Mouse (Mus musculus) 3T3-L1 (cell line): ENCODE measurements at regions not wholly inside any gene's neighbourhood (a gene's known extent, or its start where the extent isn't known, plus 50 kb on each side); places are given as distances from the start of the nearest gene placed in this dataset.
A peak's percentile ranks its signal among the peaks of the same experiment; 100 is the strongest.

Experiments
- DNase-seq: peaks from one replicate; pipeline ENCODE4 v3.0.0-alpha.2; 2015; ENCODE audit warnings: low read depth, low spot score

DNA sequence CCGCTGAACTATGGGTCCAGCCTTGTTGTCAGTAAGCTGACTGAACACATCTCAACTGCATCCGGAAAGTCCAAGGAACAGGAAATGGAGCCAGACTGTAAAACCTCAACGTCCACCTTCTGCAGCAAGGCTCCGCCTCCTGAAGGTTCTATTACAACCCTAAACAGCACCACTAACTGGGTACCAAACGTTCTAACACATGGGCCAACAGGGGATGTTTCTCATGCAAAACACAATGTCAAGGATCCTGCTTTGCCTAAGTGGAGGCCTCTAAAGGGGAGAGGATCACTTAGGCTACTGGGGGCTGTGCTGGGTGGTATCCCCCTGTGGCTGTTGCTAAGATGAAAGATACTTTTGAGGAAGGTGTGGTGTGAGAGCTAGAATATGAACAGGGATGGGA is 51.0 kb upstream of the Stt3b start:
- no peak for DNase-seq

DNA sequence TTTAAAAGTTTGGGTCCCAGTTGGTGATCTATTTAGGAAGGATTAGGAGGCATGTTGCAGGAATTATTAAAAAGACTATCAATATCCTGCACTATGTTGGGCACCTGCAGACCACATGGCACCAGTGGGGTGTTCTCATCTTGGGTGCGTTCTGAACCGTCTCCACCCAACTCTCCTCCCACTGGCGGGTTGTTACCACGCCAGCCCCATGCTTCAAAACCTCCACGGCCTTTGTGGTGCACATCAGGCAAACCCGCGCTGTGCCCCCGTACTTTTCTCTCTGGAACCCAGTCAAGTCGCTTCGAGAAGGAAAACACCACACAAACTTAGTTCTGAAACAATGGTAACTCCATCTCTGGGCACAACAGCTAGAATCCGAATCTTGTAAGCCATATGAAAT is 51.7 kb upstream of the Stt3b start:
- DNase-seq: no peak

DNA sequence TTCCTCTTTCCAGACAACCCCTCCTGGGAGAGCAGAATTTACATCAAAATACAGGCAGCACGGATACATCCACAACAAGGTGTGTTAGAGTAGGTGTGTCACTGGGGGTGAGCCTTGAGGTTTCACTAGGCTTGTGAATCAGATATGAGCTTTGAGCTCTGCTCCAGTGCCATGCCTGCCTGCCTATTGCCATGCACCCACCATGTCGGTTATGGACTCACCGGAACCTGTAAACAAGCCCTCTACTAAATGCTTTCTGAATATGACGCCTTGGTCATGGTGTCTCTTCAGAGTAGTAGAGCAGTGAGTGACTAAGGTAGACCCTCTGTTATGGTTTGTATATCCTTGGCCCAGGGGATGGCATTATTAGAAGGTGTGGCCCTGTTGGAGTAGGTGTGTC is 52.3 kb upstream of the Stt3b start:
- no peak for DNase-seq

DNA sequence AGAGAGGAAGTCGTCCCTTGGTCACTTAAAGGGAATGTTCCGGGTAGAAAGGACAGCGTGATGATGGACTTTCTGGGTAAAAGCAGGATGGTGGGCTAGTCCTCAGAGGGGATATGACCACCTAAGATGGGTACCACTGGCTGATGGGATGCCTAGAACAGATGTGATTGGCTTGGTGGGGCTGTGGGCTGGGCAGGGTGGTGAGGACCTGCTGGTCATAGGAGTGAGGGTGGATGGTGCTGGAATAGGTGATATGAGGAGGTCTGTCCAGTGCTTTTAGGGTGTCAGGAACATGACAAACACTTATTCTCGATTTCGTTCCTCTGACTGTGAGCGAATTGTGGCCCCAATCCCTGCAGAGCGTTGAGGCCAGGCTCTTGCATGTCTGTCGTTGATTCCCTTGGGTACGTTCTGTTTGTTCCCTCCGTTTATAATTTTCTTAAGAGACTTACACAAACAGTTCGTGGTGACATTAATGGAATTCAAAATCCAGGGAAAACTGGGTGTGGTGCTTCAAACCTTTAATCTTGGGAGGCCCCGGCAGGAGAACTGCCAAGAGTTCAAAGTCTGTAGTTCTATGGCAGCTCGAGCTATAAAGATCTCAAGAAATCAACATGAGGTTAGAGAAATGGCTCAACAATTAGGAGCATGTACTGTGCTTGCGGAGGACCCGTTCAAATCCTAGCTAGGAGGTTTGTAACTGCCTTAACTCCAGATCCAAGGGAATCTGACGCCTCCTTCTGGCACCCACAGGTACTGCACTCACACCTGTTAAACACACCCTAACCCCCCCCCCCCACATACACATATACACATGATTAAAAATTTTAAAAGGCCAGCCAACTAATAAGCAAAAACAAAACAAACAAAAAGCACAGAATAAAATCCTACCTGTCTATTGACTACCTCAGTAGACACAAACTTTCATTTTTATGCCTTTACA is 55.0 kb upstream of the Stt3b start:
- no peak for DNase-seq

DNA sequence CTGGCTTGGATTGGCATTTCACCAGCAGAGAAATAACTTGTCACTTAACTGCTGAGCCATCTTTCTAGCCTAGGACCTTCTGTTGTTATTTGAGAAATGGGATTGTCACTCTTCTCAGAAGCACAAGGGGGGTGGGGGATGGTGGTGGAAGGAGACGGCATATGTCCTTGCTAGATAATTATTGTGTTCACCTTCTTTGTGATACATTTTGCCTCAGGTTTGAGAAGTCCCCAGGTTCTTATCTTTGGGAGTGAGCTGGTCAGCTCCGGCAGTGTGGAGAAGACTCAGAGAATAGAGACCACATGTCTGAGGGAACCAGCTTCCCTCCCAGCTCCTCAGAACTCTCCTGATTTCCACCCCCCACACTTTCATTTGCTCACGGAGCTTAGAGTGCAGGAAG is 57.6 kb upstream of the Stt3b start:
- DNase-seq: no peak

DNA sequence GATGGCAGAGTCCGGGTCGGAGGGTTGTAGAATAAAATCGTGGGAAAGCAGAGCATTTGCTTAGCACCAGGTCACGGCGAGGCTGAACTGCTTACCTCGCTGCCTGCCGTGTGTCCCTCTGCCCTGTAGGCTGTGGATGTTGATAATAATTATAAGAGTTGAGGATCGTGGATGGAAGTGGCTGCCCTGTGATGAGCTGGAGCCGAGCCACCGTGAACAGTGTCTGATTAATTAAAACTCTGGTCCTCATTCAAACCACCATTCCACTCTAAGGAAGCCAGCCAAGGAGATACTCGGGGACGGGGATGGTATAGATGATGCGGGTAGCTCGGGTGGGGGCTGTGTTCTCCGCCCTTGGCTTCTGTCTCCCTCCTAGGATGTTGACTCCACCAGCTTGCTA is 70.1 kb upstream of the Stt3b start:
- DNase-seq: no peak

DNA sequence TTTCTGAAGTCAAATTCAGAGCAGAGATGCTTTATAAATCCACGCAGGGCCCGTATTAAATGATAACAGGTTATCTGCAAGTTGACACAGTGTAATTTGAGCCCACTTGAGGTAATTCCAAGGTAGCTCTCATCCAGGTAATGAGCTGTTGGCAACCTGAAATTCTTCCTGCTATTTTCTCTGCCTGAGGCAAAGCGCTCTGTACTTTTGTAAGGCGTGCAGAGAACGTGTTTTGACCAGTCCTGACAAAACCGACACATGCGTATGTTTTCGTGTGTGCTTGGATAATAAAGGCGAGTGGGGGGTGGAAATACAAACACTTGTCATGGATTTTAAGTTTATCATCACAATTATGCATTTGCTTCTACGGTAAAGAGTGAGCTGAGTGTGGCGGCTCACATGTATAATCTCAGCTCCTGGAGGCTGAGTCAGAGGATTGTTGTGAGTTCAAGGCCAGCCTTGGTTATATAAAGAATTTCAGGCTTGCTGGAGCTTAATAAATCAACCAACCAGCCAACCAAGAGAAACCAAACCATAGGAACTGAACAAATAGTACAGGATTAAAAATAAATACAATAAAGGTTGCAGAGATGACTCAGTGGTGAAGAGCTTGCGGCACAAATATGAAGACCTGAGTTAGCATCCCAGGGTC is 72.7 kb upstream of the Stt3b start:
- no peak for DNase-seq

DNA sequence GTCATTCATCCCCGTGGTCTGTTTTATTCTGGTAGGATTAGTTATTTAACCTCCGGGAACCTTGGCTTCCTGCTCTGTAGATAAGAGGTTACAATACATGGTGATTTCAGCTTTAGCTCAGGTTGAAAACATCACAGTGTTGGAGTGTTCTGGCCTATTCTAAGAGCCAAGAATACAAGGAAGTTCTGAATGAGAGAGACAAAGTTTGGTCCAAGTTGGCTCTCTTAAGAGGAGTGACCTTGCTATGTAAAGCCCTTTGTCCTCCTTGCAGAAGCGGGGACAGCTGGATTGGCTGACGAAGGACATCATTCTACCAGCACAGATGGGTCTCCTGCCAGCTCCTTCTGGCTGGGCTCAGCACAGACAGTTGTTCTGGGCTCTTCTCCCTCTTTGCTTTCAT is 73.7 kb upstream of the Stt3b start:
- no peak for DNase-seq

DNA sequence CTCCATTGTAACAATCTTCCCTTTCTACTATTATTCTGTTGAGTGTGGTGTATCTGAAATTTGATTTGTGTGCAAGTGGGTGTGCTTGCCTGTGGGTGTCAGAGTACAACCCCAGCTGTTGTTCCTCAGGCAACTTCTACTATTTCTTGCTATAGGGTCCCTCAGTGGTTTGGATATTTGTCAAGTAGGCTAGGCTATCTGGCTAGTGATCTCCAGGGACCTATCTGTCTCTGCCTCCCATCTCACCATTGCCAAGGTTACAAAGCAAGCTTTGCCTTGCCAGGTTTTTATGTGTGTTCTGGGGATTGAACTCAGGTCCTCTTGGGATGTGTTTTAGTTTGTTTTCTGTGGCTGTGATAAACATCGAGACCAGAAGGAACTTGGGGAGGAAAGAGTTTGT is 74.1 kb upstream of the Stt3b start:
- DNase-seq: no peak

DNA sequence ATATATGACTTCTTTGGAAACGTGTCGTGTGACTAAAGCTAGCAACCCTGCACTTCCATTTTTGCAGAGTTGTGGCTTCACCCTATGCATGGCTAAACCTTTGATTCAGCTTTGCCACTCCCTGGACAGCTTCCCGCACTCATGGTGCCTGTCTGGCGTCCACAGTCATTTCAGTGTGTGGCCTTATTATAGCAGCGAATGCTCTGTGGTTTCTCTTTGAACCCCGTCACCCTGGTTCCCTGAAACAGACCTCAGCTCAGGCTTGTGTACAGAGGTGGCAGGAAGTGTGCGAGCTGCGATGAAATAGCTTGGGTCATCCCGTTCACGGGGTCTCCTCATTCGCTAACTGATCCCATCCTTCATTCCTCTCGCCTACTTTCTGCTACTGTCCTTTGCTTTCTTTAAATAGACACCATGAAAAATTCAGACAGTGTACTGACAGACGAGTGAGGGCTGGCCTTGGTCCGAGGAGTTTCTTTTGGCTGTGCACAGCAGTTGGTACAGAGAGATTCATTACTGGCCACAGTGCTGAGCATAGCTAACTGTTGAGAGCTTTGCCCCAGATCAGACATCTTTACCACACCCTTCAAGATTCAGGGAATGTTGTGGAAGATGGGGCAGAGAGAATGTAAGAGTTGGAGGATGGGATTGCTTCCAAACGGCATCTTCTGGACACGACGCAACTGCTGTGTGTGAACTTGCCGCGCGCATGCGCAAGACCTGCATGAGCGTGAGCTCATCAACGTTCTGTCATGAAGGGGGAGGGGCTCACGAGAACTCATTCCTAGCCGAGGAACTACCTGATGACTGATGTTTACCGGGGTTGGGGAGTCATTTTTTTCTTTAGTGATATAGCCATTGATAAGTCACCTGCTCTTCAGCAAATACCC is 77.5 kb upstream of the Stt3b start:
- no peak for DNase-seq

DNA sequence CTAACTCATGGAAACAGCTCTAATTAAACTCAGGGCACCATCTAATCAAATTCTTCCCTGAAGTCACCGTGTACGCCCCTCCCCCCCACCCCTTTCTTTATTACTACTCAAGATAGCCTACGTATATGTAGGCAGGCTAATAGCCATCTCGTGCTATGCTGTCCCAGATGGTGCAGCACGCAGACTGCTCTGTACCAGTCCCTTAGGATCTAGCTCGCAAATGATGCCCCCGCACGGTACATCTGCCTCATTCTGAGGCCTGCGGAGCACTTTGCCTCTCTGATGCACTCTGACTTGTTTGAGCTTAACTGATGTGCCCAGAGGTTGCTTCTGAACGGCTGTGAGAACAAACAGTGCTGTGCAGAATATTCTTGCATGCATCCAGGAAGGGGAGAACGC is 78.1 kb upstream of the Stt3b start:
- no peak for DNase-seq

DNA sequence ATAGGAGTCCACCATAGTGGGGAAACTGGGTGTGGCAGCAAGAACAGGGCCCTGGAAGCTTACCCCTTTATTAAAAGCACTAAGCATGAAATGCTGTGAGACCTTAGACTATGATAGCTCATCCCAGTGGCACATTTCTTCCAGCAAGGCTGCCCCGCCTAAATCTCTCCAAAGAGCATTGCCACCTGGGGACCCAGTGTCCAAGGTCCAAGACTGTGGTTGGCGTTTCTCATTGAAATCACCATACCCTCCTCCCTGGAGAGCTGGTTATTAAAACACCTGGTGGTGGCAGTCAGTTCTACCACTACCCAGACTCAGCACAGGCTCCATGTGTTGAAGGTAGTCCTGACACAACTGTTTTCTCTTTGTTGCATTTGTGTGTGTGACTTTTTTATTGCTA is 78.9 kb upstream of the Stt3b start:
- no peak for DNase-seq

DNA sequence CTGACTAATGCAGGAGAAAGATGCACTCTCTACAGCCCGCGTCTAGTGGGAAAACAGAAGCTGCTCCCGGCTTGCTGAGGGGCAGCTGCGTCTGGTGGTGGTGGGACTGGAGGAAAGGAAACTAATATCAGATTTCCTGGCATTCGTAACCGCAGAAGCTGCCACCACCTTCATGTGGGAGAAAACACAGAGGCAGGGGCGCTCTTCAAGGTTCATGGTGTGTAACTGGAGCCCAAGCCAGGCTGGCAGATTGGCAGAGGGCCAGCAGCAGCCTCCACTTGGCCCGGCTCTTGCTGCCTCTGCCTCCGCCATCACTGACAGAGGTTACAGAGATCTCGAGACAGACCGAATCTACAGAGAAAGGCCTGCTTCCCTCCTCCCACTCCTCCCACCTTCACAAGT is 80.7 kb upstream of the Stt3b start:
- peak; percentile 6 for DNase-seq

DNA sequence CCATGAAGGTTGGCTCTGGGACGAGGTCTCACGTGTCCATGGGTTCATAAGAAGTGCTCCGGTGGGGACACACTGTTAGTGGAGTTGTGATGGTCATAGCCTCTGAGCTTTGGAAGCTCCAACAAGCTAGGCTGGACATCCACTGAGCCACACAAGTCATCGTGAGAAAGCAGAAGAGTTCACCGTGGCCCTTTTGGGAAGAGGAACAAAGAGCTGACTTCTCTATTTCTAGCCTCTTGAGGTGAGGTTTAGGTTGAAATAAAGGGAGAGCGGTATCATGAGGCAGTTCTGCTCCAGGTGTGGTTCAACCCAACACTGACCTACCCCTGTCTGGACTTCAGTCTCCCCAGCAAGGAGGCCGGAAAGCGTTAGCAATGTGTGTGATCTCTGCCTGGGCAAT is 85.3 kb upstream of the Stt3b start:
- no peak for DNase-seq

DNA sequence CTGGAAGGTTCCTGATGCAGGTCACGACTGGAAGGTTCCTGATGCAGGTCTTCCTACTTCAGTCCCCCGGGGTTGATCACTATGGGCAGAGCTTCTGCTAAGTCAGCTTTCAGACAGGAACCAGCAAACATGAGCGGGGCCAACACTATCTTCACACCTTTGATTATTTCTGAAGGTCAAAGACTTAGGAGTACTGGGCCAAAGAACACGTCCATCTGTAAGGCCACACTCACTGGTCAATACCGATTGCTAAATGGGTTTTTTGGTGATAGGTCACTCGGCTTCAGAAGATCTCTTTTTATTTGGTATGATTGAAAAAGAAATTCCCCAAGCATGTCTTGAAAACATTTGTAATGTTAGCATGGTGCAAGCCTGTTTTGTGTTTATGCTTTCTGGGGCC is 90.2 kb upstream of the Stt3b start:
- DNase-seq: no peak

DNA sequence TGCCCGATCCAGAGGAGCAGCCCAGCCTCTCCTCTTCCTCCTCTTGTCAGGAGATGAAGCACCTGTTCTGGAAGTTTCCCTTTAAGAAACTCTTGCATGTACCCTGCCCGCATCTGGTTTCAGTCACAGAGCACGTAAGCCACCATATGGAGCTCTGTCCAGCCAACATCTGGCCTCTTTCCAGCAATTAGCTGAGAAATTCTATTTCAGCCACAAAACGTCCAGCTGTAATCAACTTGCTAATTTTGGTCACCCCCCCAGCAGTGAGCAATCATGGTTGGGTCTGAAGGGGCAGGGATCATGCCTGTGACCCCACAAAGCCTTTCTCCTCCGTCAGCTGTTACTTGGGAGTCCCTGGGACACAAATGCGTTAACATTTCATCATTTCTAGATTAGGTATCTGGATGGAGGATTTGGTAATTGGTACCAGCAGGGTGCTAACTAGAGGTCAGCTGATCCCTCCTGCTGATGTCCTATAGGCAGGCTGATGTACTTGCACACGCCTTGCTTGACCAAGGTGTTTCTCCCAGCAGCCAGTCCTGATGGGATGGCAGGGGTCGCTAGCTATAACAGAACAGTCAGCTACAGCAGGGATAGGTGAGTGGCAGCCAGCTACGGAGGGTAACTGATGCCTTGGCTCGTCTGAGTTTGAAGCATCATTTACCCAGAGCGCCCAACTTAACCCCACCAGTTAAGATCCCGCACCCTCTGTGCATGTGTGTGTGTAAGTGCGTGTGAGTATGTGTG is 91.4 kb upstream of the Stt3b start:
- no peak for DNase-seq

DNA sequence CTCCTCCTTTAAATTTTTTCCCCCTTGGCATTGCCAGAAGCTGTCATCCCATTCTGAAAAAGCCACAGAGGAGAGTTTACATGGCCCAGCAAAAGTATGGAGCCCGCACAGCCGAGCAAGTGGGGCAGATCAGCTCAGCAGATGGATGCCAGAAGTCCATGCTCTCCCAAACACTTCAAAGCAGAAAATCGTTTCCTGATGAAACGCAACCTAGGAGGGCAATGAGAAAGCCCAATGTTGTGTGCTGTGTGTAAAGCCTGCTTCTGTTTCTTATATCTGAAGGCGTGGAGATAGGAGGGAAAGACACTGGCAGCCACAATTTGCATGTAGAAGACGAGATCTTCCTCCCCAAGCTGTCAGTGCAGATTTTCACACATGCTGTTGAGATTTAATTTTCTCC is 92.4 kb upstream of the Stt3b start:
- DNase-seq: no peak

DNA sequence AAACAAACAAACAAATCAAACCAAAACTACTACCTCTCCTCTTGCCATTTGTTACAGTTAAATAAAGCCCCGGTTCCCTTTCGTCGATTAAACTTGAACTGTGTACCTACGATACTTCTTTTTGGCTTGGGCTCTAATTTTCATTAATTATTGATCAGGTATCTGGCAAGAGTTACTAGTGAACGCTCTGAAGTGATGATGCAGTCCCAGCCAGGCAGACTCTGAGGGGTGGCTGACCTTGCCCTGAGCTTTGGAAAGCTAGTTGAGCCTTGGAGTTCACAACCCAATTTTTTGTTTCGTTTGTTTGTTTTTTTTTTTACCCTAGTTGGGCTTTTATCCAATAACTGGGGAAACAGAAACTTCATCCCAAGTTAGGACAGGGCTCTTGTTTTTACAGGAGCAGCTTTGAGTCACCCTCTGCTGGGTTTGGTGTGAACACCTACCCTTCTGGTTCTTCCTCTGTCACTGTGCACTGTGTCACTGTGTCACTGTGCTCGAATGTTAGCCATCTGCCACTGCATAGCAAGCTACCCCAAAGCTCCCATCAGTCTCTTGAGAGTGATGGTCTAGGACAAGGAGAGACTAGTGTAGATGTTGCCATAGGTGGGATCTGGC is 93.2 kb upstream of the Stt3b start:
- no peak for DNase-seq

DNA sequence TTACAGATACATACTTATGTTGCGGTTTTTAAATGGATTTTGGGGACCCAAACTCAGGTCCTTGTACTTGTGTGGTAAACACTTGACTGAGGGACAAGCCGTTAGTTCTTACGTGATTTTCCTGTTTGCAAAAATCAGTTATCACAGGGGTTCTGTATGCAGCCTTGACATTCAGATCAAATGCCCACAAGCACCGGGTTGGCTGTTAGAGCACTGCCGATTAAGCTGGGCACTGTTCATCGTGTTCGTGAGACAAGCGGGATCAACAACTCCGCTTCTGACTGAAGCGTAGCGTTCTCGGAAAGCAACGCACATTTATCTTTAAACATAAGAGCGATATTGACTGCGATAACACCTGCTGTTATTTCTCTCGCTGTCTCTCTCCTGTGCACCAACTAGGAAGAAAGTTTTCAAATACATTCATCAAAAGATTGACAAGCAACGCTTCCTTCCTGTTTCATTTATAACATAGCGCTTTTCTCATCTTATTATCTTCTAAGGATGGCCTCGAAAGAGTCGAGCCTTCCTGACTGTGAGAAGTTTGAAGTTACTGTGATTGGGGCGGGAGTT is 97.8 kb upstream of the Stt3b start:
- DNase-seq: no peak

DNA sequence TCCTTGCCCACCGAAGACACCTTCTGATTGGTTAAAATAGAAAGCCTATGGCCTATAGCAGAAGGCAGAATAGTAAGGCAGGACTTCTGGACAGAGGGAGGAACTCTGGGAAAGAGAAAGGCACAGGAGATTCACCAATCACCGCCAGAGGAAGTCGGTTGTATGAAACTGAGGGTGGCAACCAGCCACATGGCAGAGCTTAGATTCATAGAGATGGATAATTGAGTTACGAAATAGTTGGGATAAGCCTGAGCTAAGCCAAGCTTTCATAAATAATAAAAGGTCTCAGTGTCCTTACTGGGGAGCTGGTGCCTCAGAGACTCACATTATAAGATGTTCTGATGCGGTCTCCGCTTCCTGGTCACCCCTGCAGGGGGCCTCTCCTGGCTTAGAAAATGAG is 98.7 kb upstream of the Stt3b start:
- DNase-seq: no peak

DNA sequence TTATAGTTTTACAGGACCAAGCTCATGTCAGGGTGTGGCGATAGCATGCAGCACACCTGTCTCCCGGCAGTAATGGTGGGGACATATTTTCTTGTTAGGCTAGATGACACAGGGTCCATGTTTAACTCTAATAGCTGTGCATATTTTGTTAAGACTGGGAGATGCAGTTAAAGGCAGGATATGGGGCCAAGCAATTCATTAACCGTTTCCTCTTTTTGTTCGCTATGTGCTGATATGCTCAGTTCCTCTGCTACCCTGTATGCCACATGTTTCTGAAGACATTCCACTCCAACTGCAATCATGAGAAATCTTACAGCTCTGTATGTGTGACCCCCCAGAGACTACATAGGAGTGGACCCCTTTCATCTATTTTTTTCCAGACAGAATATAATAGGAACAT is 104.0 kb upstream of the Stt3b start:
- no peak for DNase-seq
